Mouse (Mus musculus): ENCODE results near the gene Qrich1.

- TF ChIP-seq POLR2A (IDR thresholded peaks at IDR 0.05; ENCODE audit: low read depth, low read length), result peak; percentile 82
- no peak for TF ChIP-seq CTCF (conservative IDR thresholded peaks at IDR 0.05; ENCODE audit: insufficient read depth, insufficient read length, low read depth, low read length)
Measured at GRCm38 (mm10) chr9:108560227-108560841, 43.7 kb downstream of the Qrich1 start, which contains the start of gene Impdh2.
